Mouse (Mus musculus) embryonic facial prominence, embryonic 12.5 days (tissue): ENCODE measurements at regions not wholly inside any gene's neighbourhood (a gene's known extent, or its start where the extent isn't known, plus 50 kb on each side); places are given as distances from the start of the nearest gene placed in this dataset.

Experiments
- ATAC-seq: fragments of 200-750 bp; cut with Nextera tagmentation; 2 replicates; pipeline ENCODE4 v1.8.0; 2017; ENCODE audit not compliant: insufficient number of reproducible peaks, insufficient read depth, low FRiP score, low TSS enrichment
- H3K27ac ChIP-seq: fragments of 300-500 bp; sonication (generic); 2 replicates; pipeline ENCODE4 v1.5.1; 2016; ENCODE audit warnings: mild to moderate bottlenecking
- H3K27me3 ChIP-seq: fragments of 300-500 bp; sonication (generic); 2 replicates; pipeline ENCODE4 v1.6.1; 2016; ENCODE audit warnings: mild to moderate bottlenecking, moderate library complexity
- H3K36me3 ChIP-seq: fragments of 300-500 bp; sonication (generic); 2 replicates; pipeline ENCODE4 v1.6.1; 2016; ENCODE audit warnings: mild to moderate bottlenecking
- H3K4me1 ChIP-seq: fragments of 300-500 bp; sonication (generic); 2 replicates; pipeline ENCODE4 v1.6.1; 2016
- H3K4me2 ChIP-seq: fragments of 300-500 bp; sonication (generic); replicated peaks from 2 replicates; pipeline ENCODE4 v1.6.1; 2016; ENCODE audit warnings: mild to moderate bottlenecking, moderate library complexity
- H3K4me3 ChIP-seq: fragments of 300-500 bp; sonication (generic); 2 replicates; pipeline ENCODE4 v1.5.1; 2016; ENCODE audit warnings: mild to moderate bottlenecking
- H3K9ac ChIP-seq: fragments of 300-500 bp; sonication (generic); 2 replicates; pipeline ENCODE4 v1.6.1; 2016; ENCODE audit warnings: mild to moderate bottlenecking, moderate library complexity
- H3K9me3 ChIP-seq: fragments of 300-500 bp; sonication (generic); 2 replicates; pipeline ENCODE4 v1.6.1; 2016; ENCODE audit warnings: mild to moderate bottlenecking, moderate library complexity
- WGBS: fragments of 180-500 bp; shearing (Covaris S2); methylation state at CpG from one replicate; pipeline ENCODE4 v1.1.7; 2016; 5-methylcytosine and 5-hydroxymethylcytosine counted together

DNA sequence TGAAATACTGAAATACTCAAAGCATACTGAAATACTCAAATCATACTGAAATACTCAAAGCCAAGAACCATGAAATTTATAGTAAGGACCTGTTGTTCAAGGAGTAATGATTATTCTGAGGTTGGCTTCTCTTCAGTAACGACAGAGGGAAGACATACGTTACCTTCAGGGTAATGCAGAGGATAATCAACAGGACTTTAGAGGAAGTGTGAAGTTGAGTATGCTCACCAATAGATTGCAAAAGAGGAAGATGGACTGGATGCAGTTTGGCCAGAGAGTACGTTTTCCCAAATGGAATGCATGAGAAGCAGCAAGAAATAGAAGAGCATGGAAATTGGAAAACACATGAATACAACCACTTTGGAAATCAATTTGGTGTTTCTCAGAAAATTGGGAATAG lies 79.1 kb upstream of the Pdc start:
- H3K9ac ChIP-seq = no peak overlapping the region
- no peaks in the 10 kb centered on the region for H3K36me3 ChIP-seq
- no peaks in the 10 kb centered on the region for H3K4me1 ChIP-seq
- no peak for ATAC-seq
- no peak overlapping the region for H3K27ac ChIP-seq
- H3K4me3 ChIP-seq = no peak overlapping the region
- H3K9me3 ChIP-seq = no peaks in the 10 kb centered on the region
- 90% methylated on average over 3 of the region's 3 CpGs for WGBS
- H3K4me2 ChIP-seq = no peak overlapping the region
- no peaks in the 10 kb centered on the region for H3K27me3 ChIP-seq

DNA sequence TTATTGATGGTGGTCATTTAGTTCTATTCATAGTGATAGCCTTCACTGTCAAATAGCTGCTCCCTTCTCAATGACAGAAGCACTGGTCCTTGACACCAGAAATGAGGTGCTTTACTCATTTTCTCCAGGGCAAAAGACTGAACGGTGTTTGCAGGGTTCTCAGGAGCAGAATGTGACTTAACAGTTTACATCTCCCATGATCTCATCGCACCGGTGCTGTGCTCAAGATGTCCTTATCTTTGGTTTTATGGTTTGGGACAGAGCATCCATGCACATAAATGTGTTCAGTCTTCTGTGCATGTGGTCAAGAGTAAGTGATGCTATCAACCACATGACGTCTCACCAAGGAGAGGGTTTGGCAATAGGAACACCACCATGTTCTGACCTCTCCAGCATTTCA lies 78.1 kb upstream of the Pdc start:
- H3K9ac ChIP-seq = no peak overlapping the region
- H3K9me3 ChIP-seq = no peaks in the 10 kb centered on the region
- no peaks in the 10 kb centered on the region for H3K27me3 ChIP-seq
- no peak overlapping the region for H3K4me3 ChIP-seq
- no peak for ATAC-seq
- no peak overlapping the region for H3K27ac ChIP-seq
- H3K4me2 ChIP-seq = no peak overlapping the region
- no peaks in the 10 kb centered on the region for H3K36me3 ChIP-seq
- 87% methylated on average over 4 of the region's 4 CpGs for WGBS
- H3K4me1 ChIP-seq = no peaks in the 10 kb centered on the region

GRCm38 (mm10) chr1:150242108-150242507 lies 77.1 kb upstream of the Pdc start:
- ATAC-seq = no peak

DNA sequence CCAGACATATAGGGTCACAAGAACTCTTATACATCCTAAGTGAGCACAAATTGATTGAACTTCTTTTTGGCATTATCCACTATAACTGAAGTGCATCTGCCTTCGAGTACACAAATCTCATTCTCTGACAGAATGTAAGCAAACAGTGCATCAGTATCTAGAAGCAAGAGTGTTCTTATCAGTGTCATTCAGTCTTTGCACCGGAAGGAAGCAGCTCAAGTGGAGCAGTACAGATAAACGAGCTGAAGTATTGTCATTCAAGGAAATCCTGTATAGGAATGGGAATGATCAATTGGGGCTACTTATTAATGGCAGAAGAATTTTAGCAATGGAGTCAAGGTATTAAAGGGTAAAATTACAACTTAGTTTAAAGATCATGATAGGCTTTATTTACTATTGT lies 74.3 kb upstream of the Pdc start:
- H3K27me3 ChIP-seq = no peaks in the 10 kb centered on the region
- H3K4me2 ChIP-seq = no peak overlapping the region
- no peak overlapping the region for H3K4me3 ChIP-seq
- no peaks in the 10 kb centered on the region for H3K4me1 ChIP-seq
- H3K9me3 ChIP-seq = no peaks in the 10 kb centered on the region
- H3K27ac ChIP-seq = no peak overlapping the region
- no peaks in the 10 kb centered on the region for H3K36me3 ChIP-seq
- WGBS = 69% methylated on average over 3 of the region's 3 CpGs
- no peak for ATAC-seq
- H3K9ac ChIP-seq = no peak overlapping the region

More at GRCm38 (mm10) chr1:150242108-150242507, 77.1 kb upstream of the Pdc start:
- H3K4me3 ChIP-seq = no peak overlapping the region
- H3K36me3 ChIP-seq = no peaks in the 10 kb centered on the region
- H3K4me2 ChIP-seq = no peak overlapping the region
- H3K9me3 ChIP-seq = no peaks in the 10 kb centered on the region
- no peak overlapping the region for H3K9ac ChIP-seq
- H3K4me1 ChIP-seq = no peaks in the 10 kb centered on the region
- no peak overlapping the region for H3K27ac ChIP-seq
- H3K27me3 ChIP-seq = no peaks in the 10 kb centered on the region

DNA sequence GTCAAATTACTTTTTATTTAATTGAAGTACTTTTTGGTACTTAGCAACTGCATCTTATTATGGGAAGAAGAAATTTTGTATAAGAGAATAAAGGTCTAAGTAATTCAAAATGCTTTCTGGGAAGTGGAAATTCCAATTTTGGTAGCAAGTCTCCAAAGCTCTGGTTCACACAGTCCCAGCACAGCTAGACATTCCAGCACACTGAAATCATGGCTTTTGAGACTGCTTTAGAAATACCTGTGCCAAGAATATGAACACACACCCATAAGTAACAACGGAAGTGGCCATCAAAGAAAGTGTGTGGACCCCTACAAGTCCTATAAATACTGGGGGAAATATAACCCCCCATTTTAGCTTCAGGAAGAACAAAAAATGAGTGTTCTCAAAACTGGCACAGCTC lies 67.8 kb upstream of the Pdc start:
- Histone ChIP-seq H3K27me3 (no peaks in the 10 kb centered on the region), H3K9ac (no peak overlapping the region), H3K27ac (no peak overlapping the region), H3K4me2 (no peak overlapping the region), H3K4me3 (no peak overlapping the region), H3K4me1 (no peaks in the 10 kb centered on the region), H3K36me3 (no peaks in the 10 kb centered on the region), H3K9me3 (no peaks in the 10 kb centered on the region)
- 93% methylated on average over 1 of the region's 1 CpGs for WGBS
- ATAC-seq = no peak

DNA sequence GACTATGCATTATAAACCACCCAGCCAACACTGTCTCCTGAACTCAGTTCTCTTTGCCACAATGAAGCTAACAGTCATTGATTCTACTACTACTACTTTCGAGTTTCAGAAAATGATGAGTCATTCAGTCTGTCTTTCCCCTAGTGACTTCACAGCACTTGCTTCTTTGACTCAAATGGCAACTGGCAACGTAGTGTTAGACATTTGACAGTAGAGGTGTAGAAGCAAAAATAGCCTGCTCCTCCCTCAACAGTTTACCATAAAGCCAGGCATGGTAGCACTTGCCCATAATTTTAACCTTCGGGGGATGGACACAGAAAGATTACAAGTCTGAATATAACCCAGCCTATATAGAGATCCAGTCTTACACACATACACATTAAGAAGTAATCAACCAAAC lies 67.3 kb upstream of the Pdc start:
- no peak overlapping the region for H3K9ac ChIP-seq
- ATAC-seq = no peak
- 85% methylated on average over 3 of the region's 3 CpGs for WGBS

GRCm38 (mm10) chr1:150257596-150257995 lies 61.6 kb upstream of the Pdc start:
- H3K4me3 ChIP-seq = no peak overlapping the region
- no peak overlapping the region for H3K4me2 ChIP-seq
- no peak overlapping the region for H3K9ac ChIP-seq
- no peaks in the 10 kb centered on the region for H3K27me3 ChIP-seq
- ATAC-seq = no peak
- no peak overlapping the region for H3K27ac ChIP-seq
- 68% methylated on average over 4 of the region's 4 CpGs for WGBS
- no peaks in the 10 kb centered on the region for H3K36me3 ChIP-seq
- no peaks in the 10 kb centered on the region for H3K4me1 ChIP-seq
- H3K9me3 ChIP-seq = no peaks in the 10 kb centered on the region

More for the DNA sequence above, 67.3 kb upstream of the Pdc start:
- H3K9me3 ChIP-seq = no peaks in the 10 kb centered on the region
- H3K27ac ChIP-seq = no peak overlapping the region
- H3K27me3 ChIP-seq = no peaks in the 10 kb centered on the region
- no peak overlapping the region for H3K4me3 ChIP-seq
- no peak overlapping the region for H3K4me2 ChIP-seq
- H3K4me1 ChIP-seq = no peaks in the 10 kb centered on the region
- no peaks in the 10 kb centered on the region for H3K36me3 ChIP-seq

- no peaks in the 10 kb centered on the region for H3K9me3 ChIP-seq
- no peak overlapping the region for H3K27ac ChIP-seq
- ATAC-seq = no peak
- no peak overlapping the region for H3K9ac ChIP-seq
- H3K36me3 ChIP-seq = no peaks in the 10 kb centered on the region
- WGBS = 90% methylated on average over 1 of the region's 1 CpGs
- H3K4me1 ChIP-seq = no peaks in the 10 kb centered on the region
- no peak overlapping the region for H3K4me3 ChIP-seq
- no peaks in the 10 kb centered on the region for H3K27me3 ChIP-seq
- H3K4me2 ChIP-seq = no peak overlapping the region
Observed at GRCm38 (mm10) chr1:150260355-150260754, 58.9 kb upstream of the Pdc start.

GRCm38 (mm10) chr1:150266502-150266901 lies 52.7 kb upstream of the Pdc start:
- Histone ChIP-seq H3K4me1 (no peaks in the 10 kb centered on the region), H3K27me3 (no peaks in the 10 kb centered on the region), H3K9me3 (no peaks in the 10 kb centered on the region), H3K36me3 (no peaks in the 10 kb centered on the region), H3K4me3 (no peak overlapping the region), H3K4me2 (no peak overlapping the region), H3K9ac (no peak overlapping the region), H3K27ac (no peak overlapping the region)
- WGBS = 41% methylated on average over 3 of the region's 3 CpGs
- ATAC-seq = no peak

DNA sequence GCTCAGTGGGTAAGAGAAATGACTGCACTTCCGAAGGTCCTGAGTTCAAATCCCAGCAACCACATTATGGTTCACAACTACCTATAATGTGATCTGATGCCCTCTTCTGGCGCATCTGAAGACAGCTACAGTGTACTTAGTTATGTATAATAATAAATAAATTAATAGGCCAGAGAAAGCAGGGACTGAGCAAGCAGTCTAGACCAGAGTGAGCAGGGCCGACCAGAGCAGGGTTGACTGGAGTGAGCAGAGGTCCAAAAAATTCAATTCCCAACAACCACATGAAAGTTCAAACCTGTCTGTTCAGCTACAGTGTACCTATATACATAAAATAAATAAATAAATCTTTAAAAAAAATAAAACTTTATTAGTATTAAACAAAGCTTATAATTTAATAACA lies 52.2 kb upstream of the Pdc start:
- Histone ChIP-seq H3K9me3 (no peaks in the 10 kb centered on the region), H3K4me2 (no peak overlapping the region), H3K4me3 (no peak overlapping the region), H3K4me1 (no peaks in the 10 kb centered on the region), H3K36me3 (no peaks in the 10 kb centered on the region), H3K9ac (no peak overlapping the region), H3K27ac (no peak overlapping the region), H3K27me3 (no peaks in the 10 kb centered on the region)
- WGBS = 82% methylated on average over 3 of the region's 3 CpGs
- no peak for ATAC-seq
